Mouse (Mus musculus) regulatory T cell (primary cell): ENCODE data around the gene Ppat.
"Not testable (repeated sequence)": the region's sequence is repeated elsewhere in the genome, so short reads cannot be mapped to it uniquely, and the experiment has no call there.

Experiments used
- in situ Hi-C: fragments of 300-600 bp; cut with MboI, MseI; formaldehyde crosslinking; loops from one replicate; pipeline ENCODE4 v1.15.1; 2025; ENCODE audit warnings: high pct_unique_total_duplicates

The Ppat gene

GRCm38 (mm10) chr5:76950343-76951105, 854 bp downstream of the Ppat start:
- in situ Hi-C loops = loop anchor here (5.0 kb wide), 1 partner anchor 43 kb away; the partner anchor contains the start of gene Aasdh

- in situ Hi-C loops = no loop called here
Measured at GRCm38 (mm10) chr5:76947758-76948157, 3.6 kb downstream of the Ppat start.

- in situ Hi-C loops = no loop called here
Measured at GRCm38 (mm10) chr5:76947142-76947541, 4.2 kb downstream of the Ppat start.

GRCm38 (mm10) chr5:76945678-76946033, 5.7 kb downstream of the Ppat start:
- in situ Hi-C loops = no loop called here

- in situ Hi-C loops = no loop called here
Measured at GRCm38 (mm10) chr5:76944965-76945677, 6.3 kb downstream of the Ppat start.

GRCm38 (mm10) chr5:76942505-76942904, 8.9 kb downstream of the Ppat start:
- in situ Hi-C loops = no loop called here

GRCm38 (mm10) chr5:76941975-76942374, 9.4 kb downstream of the Ppat start:
- in situ Hi-C loops = no loop called here

- in situ Hi-C loops = no loop called here
Measured at GRCm38 (mm10) chr5:76939717-76940116, 11.7 kb downstream of the Ppat start.

GRCm38 (mm10) chr5:76929180-76929877, 22.0 kb downstream of the Ppat start:
- in situ Hi-C loops = no loop called here

GRCm38 (mm10) chr5:76928124-76928832, 23.1 kb downstream of the Ppat start:
- in situ Hi-C loops = no loop called here

- in situ Hi-C loops = loop anchor here (5.0 kb wide), 1 partner anchor 63 kb away; no protein-coding TSS in a partner anchor
Measured at GRCm38 (mm10) chr5:76924296-76924695, 27.1 kb downstream of the Ppat start.

GRCm38 (mm10) chr5:76923428-76923827, 27.9 kb downstream of the Ppat start:
- in situ Hi-C loops = loop anchor here (5.0 kb wide), 1 partner anchor 64 kb away; no protein-coding TSS in a partner anchor

- in situ Hi-C loops = loop anchor here (5.0 kb wide), 1 partner anchor 64 kb away; no protein-coding TSS in a partner anchor
Measured at GRCm38 (mm10) chr5:76922833-76923232, 28.5 kb downstream of the Ppat start.

- in situ Hi-C loops = not testable (repeated sequence)
Measured at GRCm38 (mm10) chr5:76912522-76912921, 38.9 kb downstream of the Ppat start.

GRCm38 (mm10) chr5:76910807-76911206, 40.6 kb downstream of the Ppat start:
- in situ Hi-C loops = no loop called here

- in situ Hi-C loops = loop anchor here (5.0 kb wide), 1 partner anchor 46 kb away; the partner anchor contains the start of genes Paics and Ppat
Measured at GRCm38 (mm10) chr5:76906155-76906499, 45.3 kb downstream of the Ppat start.

GRCm38 (mm10) chr5:76905405-76906154, 45.8 kb downstream of the Ppat start, which contains the start of gene Aasdh:
TSS of gene Aasdh (minus strand) at chr5:76905514.
- in situ Hi-C loops = loop anchor here (5.0 kb wide), 1 partner anchor 47 kb away; the partner anchor contains the start of genes Paics and Ppat

- in situ Hi-C loops = loop anchor here (5.0 kb wide), 1 partner anchor 47 kb away; the partner anchor contains the start of genes Paics and Ppat
Measured at GRCm38 (mm10) chr5:76904713-76905404, 46.5 kb downstream of the Ppat start.

GRCm38 (mm10) chr5:76902131-76902530, 49.2 kb downstream of the Ppat start:
- in situ Hi-C loops = no loop called here

GRCm38 (mm10) chr5:76893084-76893483, 58.3 kb downstream of the Ppat start:
- in situ Hi-C loops = no loop called here
